Mouse (Mus musculus) adrenal gland, postnatal 25 days (tissue): ENCODE results near the gene Myom3. TPM values are rescaled to one million over a fixed set of nuclear protein-coding genes. Genes with fewer than 3 reads are reported as not detected.

Experiments
- DNase-seq: peaks from one replicate; pipeline ENCODE4 v3.0.0; 2021; ENCODE audit warnings: mixed read lengths
- total RNA-seq: library from RNA; stranded (reverse); gene quantifications from 2 replicates; pipeline ENCODE4 v1.2.3, GENCODE M21; 2021

Myom3 gene
- total RNA-seq, 1 experiment from 2014 or later = 0.64 TPM

DNA sequence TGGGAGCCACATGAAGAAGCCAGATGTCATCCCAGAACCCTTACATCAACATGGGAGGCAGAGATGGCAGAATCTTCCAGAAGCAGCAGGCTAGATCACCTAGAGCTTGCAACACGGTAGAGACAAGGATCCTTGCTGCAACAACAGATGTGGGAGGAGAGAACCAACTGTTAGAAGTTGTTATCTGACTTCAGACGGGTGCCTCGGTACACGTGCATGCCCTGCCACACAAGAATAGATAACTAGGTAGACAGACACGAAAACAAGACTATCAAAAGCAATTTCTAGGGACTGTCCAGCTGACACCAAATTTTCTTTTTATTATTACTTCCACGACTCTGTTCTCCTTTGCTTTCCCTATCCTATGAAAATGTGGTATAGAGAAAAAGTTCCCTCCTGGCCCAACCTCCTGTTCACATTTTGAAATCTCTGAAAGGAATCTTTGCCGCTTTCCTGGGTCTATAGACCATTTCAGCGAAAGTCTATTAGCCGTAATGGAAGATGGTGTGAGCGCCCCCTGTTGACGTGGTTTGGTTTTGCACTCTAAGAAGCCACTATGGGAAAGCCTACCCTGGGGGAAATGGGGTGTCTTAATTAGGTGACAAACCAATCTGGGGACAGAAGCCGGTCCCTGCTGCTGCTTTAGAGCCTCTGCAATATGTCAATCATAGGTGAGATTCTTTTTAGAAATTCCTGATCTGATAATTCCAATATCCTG is 57.5 kb downstream of the Myom3 start:
- DNase-seq = peak; percentile 47

DNA sequence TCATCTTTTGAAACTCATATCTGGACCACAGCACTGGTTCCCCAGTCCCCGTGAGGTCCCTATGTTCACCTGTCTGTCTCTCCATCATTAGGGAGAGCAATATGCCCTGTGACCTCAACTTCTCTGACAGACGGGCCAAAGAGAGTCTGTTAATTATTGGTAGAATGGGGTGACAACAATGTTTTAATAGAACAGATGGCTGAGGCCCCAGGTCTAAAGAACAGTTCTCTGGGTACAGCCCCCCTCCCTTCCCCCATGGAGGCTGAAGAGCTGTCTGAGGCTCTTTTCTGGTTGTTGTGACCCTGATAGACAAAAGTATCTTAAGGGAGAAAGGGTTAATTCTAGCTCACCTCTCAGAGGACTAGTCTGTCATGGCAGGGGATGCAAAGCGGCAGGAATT is 58.9 kb downstream of the Myom3 start:
- no peak for DNase-seq

GRCm38 (mm10) chr4:135819826-135820526 is 60.5 kb downstream of the Myom3 start:
- peak; percentile 80 for DNase-seq

GRCm38 (mm10) chr4:135821772-135822171 is 62.3 kb downstream of the Myom3 start:
- no peak for DNase-seq

DNA sequence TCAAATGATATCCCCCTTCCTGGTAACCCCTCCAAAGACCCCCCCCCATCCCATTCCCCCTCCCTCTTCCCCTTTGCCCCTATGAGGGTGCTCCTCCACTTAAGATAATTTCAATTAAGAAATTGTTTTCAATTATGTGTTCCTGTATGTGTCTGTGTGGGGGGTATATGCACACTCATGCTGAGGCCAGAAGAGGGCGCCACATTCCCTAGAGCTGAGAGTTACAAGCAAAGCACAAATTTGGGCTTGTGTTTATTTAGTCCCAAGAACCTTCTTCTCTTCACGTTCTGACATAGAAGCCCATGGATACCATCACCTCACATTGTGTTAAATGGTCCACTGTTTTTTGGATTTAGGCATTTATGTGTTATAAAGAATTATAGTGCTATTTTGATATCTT is 63.8 kb downstream of the Myom3 start:
- peak; percentile 54 for DNase-seq

DNA sequence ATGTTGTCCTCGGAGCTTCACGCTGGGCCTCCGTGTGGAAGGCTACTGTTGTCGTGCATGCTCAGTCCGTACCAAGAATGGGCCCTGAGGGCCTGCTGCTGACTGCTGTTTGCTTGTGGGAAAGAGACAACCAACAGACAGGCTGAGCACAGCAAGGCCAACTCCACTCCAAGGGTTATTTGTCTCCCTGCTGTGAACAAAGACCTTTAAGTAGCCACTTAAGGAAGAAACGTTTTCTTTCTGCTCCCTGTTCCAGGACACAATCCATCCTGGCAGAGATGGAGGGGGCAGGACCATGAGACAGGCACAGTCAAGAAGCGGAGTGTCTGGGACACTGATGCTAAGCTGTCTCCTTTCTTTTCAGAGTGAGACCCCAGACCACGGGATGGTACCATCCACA is 64.7 kb downstream of the Myom3 start:
- no peak for DNase-seq

DNA sequence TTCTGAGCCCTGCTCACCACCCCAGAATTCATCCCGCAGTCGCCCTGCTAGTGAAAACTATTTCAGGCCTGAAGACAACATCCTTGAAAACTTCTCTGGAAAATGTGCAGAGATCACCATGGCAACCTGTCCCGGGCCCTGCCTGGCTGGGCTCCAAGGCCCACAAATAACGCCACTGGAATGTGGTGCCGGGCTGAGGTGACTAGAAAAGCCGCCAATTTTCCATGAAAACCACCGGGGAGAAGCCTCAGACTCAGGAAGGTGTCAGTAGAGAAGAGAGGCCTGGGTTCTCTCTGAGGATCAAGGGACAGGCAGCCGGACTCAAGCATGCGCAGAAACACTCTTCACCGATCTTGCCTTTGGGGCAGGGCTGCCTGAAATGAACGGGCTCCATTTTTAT is 69.0 kb downstream of the Myom3 start:
- peak; percentile 85 for DNase-seq

GRCm38 (mm10) chr4:135832070-135832469 is 72.6 kb downstream of the Myom3 start:
- no peak for DNase-seq

DNA sequence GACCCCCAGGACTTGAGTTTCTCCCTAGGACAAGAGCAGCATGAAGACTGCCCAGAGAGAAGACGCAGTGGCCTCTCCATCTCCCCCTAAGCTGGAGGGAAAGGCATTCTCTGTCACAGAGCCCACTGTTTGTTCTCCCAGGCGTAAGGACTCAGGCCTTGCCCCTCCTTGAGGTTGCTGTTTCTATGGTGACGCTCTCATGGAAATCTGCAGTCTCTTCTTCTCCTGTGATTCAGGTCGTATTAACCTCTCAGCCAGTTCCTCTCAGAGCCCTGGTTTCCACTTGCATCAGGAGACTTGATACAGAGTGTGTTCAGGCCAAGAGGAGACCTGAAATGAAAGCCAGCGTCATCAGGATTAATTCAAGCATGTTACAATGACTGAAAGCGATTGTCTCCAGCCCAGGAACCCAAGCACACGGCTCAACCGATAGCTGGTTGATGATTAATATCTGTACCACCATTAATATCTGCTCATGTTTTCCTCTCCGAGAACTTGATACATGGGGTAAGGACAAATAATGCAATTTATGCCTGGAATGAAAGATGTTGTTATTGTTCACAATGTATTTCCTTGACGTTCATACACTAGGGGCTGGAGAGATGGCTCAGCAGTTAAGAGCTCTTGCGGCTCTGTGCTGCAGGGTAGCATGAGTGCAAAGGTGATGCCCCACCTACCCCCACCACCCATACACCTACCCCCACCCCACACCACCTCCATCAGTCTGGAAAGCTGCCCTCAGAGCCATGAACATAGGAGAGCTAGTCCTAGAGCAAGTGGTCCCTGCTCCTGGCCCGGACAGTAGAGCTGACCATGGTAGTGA is 74.0 kb downstream of the Myom3 start:
- no peak for DNase-seq

DNA sequence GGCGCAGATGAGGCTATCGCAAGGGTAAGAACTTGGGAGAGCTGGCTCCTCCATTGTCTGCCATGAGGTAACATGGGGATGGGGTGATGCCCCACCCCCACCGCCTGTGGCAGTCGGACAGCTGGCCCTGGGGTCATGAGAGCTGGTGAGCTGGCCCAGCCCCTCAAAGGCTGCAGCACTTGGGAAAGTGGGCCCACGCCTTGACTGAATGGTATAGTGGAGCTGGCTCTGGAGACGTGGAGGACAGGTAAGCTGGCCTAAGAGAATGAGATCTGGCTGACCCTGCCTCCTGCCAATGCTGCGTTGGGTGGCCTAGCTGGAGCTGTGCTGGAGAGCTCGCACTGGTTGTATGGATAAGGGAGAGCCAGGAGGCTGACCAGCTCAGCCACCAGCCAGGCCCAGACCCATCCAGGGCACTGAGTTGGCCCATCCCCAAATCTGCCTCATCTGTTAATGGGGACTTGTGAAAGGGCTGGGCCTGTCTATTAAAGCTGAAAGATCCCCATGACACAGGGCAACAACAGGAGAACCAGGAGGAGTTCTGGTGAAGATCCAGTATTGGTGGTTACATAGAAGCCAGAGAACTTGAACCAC is 74.7 kb downstream of the Myom3 start:
- DNase-seq = no peak

- no peak for DNase-seq
Observed at GRCm38 (mm10) chr4:135838925-135839292, 79.4 kb downstream of the Myom3 start.

DNA sequence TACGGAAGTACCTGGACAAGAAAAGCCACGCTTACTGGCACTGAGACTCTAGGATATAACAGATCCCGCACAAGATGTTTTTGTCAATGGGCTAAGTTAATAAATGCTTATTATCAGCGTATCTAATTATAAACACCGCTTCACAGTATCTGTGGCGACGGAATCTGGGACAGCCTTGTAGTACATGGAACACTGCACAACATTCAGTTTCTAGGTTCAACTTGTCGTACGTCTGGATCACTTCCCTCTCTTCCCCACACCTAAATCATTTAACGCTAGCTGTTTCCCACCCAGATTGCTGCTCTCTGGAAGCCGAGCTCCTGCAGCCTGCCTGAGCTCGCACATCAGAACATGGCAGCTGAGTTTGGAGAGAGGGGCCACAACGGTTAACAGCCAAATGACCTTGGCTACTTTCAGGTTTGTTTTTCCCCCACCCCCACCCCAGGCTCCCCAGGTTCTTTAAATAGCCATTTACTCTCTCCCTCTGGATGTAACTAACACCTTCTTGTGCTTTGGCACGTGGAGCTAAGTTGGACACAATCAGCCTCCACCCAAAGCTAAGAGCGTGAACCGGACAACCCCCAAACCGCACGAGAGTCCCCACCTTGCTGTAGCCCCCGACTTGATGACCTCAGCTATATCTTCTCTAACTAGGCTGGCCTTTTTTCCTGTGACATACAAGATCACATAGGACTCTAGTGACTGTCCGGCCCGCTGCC is 79.9 kb downstream of the Myom3 start:
- no peak for DNase-seq

GRCm38 (mm10) chr4:135844400-135844799 is 84.9 kb downstream of the Myom3 start:
- DNase-seq = no peak

GRCm38 (mm10) chr4:135847581-135847980 is 88.1 kb downstream of the Myom3 start:
- DNase-seq = peak; percentile 71

- no peak for DNase-seq
Observed at GRCm38 (mm10) chr4:135850411-135851095, 91.0 kb downstream of the Myom3 start.

- no peak for DNase-seq
Observed at GRCm38 (mm10) chr4:135851942-135852341, 92.4 kb downstream of the Myom3 start.

- no peak for DNase-seq
Observed at GRCm38 (mm10) chr4:135853987-135854546, 94.6 kb downstream of the Myom3 start.

- no peak for DNase-seq
Observed at GRCm38 (mm10) chr4:135854630-135855029, 95.1 kb downstream of the Myom3 start.

- no peak for DNase-seq
Observed at GRCm38 (mm10) chr4:135855080-135855479, 95.6 kb downstream of the Myom3 start.

DNA sequence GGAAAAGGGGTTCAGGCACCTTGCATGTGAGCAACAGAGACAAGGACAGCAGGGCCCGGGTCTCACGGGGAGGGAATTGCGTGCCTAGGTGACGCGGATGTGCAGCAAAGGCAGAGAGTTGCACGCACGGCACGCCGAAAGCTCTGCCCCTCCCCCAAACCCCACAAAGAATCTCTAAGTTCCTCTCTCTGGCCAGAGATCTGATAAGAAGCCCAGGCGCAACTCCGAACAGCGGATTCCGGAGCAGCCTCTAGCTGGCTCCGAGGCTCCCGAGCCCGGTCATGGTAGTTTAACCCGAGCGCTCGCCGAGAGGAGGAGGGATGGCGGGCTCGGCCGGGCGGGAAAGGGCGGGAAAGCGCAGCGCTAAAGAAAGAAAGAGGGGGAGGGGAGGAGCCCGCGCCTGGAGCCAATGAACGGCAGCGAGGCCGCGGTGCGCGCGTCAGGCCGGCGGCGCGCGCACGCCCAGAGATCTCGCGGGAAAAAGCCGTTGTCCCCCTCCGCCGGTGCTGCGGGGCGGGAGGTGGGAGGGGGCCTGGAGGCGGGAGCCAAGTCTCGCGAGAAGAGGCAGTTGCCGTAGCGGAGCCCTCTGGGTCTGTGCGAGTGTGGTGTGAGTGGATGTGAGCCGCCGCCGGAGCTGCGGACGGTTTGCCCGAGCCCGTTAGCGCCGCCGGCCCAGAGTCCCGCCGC is 96.2 kb downstream of the Myom3 start, which contains the start of gene Srsf10:
TSS of gene Srsf10 (plus strand) at position 212 of the 687 bp plus-strand sequence.
- DNase-seq = peak; percentile 97
